Comparison of ENCODE assay signal across 8 mouse cellular contexts in genomic region chr12:79751781-79752180, GRCm38 (mm10).
A peak's percentile ranks its signal among the peaks of the same experiment; 100 is the strongest.
DNase-seq lines count a peak whose midpoint lies in the region; ATAC-seq lines count a peak whose summit lies in the region.

No protein-coding gene starts in this region.

- ATAC-seq in inflammation-experienced regulatory T-cells, adult 6 months = peak; percentile 96

- peak; percentile 49 to 69 for DNase-seq in adrenal gland, adult (ENCODE audit: inconsistent age in 2 of 2, low spot score in 1 of 2)
- no peak for DNase-seq in adrenal gland, adult 8-10 months
- peak; percentile 31 to 36 for DNase-seq in thymus, adult 18-20 months
- DNase-seq in thymus, postnatal 10 days (ENCODE audit: low spot score in 2 of 2) = no peak
- DNase-seq in lung, postnatal 25 days (ENCODE audit: low spot score) = peak; percentile 42
- peak; percentile 50 for DNase-seq in thymus, postnatal 25 days
- no peak for DNase-seq in ovary, adult 18-20 months (ENCODE audit: low spot score)

Comparison
In these comparisons a context has a peak if more than half of its experiments do, and no peak if none do; other contexts are left out.
1. DNase-seq: peak in adrenal gland, adult (2 of 2), thymus, adult 18-20 months (2 of 2), lung, postnatal 25 days (single experiment) and thymus, postnatal 25 days (single experiment); none in adrenal gland, adult 8-10 months (single experiment), thymus, postnatal 10 days (0 of 2) and ovary, adult 18-20 months (single experiment).